Mouse (Mus musculus) induced T-regulatory cell, adult 2 months (primary cell): ENCODE measurements around the gene Zfp526.

ENCODE experiments used
- DNase-seq: peaks from one replicate; pipeline ENCODE4 v3.0.0-alpha.2; 2012; ENCODE audit warnings: low read depth

The Zfp526 gene

DNA sequence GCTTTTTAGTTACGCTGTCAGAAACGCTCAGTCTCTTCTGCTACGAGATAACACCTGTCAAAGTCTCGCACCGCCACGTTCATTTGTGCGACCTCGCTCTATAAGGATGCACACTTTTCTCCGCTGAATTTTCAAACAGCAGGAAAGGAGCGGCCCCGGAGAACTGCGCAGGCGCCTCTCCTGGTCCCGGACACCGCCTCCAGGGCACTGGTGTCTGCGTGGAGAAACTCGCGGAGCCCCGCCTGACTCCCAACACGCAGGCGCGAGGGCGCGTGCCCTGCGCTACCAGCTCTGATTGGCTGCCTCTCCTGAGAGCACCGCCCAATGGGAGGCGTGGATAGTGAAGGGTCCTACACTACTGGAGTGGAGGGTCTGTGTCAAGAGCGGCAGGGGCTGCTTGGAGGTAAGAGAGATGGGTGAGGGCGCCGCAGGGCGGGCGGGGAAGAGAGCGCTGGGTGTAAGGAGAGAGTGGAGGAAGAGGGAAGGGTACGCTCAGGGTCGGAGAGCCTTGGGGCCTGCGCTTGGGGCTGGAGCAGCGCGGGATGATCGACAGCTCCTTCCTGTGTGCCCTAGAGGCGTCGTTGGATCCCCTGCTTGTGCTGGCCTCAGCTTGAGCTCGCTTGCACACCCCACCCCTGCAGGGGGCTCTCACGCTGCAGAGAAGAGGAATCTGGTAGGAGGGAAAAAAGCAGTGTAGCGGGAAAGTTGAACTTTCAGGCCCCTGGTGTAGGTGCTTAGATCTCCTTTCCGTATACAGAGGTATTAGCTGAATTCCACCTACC is at the start of gene Zfp526:
Zfp526 (plus strand) TSS at position 324 of the 782 bp plus-strand sequence.
- peak; percentile 99 for DNase-seq

DNA sequence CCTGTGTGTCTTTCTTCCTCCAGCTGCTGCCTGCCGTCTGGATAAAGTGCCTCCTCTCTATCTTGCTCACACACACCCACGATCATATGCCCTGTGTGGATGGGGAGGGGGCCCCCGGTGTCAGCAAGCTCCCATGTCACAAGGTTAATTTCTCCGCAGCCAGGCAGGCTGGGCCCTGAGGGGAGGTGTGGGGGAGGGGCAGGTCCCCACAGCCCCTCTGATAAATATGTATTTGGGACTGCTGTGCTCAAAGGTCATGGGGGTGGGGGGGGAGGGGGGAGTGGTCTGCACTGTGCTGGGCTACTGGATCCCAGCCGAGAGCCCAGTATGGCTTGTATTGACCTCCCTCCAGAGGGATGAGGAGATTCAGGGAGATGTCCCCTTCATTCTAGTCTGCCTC is 48.6 kb upstream of the Zfp526 start:
- DNase-seq = no peak

DNA sequence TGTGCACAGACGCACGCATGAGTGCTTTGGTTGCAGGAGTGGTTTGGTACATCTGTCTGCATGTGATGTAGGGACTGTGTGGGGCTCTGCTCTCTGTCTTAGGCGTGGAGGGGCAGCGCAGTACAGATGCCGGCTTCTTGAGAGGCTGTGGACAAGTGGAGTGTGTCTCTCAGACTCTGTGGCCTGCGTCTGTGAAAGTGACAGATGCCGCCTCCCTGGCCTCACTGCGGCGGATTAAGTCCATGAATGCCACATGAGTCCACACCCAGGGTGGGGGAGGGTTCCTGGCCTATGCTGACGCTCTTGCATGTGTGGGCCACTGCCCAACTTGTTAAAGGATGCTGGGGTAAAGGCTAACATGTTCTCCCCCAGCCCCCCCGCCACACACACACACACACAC is 46.9 kb upstream of the Zfp526 start:
- no peak for DNase-seq

DNA sequence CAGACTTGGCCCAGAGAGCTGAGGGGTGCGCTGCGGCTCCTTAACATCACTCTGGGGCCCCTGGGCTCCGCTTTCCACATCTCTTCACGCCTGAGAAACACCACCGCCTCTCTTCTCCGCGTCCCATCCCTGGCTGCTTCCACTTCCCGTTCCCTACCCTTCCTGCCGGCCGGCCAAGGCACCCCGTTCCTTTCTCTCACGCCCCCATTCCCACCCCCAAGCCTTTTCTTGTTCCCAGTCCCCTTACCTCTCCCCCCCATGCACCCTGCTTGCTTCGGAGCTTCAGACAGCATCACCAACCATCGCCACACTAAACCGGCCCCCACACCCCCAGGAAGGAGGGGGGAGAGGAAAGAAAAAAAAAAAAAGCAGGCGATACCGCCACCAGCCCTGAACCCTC is 42.9 kb upstream of the Zfp526 start:
- DNase-seq = peak; percentile 34

DNA sequence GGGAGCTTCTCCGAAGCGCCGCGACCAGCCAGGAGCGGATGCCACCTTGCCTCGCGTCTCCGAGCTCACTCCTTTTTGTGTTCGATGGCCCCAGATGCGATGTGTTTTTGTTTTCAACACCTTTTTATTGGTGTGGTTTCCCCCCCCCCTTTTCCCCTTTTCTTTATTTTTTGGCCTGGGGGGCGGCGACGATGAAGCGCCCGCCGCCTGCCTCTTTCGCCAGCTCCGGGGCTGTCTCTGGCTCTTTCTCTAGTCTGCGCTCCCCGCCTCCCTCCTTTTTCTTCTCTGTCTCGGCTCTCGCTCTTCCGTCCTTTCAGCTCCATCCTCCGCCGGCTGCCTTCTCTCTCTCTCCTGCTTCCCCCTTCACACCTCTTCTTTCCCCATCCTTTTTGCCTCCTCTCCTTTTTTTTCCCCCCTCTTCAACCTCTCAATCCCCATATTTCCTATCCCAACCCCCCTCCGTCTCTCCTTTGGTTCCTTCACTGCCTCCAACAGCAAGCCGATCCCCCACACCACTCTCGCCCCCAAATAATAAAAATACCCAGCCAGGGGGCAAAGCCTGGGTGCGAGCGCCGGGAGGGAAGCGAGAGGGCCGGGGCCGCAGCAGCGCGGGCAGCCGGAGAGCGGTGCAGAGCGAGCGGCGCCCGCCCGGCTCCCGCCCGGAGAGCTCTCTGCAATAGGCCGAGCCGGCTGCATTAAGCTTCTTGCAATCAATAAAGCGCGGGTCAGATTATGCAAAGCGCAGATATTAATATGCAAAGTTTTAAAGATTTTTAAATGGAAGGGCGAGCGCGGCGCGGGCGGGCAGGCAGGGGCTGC is 42.2 kb upstream of the Zfp526 start:
- DNase-seq = peak; percentile 65

DNA sequence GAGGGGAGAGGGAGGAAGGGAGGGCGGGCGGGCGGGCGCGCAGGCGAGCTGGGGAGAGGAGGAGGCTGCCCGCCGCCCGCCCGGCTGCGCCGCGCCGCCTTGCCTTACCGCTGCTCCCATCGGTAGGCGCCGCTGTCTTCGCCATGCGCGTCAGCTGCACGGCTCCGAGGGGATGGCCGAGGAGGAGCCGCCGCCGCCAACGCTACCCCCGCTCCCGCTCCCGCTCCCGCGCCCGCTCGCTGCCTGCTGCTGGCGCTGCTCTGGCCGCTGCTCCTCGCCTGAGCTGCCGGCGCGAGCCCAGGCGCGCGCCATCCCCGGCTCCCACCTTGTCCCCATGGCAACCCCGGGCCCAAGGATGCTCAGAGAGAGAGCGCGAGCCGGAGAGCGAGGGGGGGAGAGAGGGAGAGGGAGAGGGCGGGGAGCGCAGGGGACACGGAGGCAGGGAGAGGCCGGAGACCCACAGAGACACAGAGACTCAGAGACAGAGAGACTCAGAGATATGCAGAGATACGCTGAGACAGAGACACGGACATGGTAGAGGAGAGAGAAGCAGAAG is 41.5 kb upstream of the Zfp526 start, which contains the start of gene Pou2f2:
Pou2f2 (minus strand) TSS at position 121 of the 556 bp plus-strand sequence.
- DNase-seq = peak; percentile 82

DNA sequence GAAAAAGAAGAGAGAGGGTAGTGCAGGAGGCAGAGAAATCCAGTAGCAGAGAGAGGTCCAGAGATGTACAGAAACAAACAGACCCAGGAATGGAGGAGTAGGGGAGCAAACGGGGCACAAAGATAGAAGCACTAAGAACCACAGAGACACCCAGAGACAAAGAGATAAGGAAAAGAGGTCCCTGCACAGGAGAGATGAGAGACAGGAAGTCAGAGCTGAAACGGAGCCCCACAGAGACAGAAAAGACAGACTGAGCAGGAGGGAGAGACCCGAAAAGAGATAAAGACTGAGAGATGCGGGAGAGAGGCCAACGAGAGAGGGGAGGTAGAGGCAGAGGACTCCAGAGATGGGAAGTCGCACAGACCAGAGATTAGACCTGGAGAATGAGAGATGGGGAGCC is 40.7 kb upstream of the Zfp526 start:
- peak; percentile 50 for DNase-seq

DNA sequence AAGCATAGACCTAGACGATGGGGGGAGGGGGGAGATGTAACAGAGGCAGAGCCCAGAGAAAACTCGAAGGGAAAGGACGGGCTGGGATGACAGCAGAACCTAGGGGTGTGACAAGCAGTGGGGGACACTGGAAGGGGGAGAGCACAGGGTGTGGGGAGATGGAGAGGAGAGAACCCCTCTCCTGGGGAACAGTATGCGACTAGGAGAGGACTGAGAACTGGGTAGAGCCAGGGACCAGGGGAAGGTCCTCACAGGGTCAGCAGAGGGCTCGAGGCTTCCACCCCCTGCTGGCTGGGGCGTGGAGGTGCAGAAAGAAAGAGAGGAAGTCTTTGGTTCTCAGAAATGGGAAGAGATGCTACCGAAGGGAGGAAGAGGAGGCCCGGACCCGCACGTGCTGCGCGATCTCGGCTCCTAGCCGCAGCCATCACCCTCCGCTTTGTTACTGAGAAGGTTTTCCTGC is 39.9 kb upstream of the Zfp526 start:
- peak; percentile 81 for DNase-seq

DNA sequence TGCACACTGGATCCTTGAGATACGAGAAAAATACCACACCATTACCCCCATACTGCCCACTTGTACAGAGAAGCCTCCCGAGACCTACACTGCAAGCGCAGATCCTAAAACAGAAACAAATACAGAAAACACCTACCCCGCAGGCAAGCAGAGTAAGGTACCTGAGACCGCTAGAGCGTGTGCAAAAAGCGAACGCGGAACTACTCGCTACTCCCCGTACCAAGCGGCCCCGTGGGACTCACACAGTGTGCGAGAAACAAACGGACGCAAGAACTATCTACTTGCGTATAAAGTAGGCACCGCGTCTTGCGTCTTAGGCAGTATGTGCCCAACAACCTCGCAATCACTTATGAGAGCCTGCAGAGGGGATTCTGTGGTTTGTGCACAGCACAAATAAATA is 39.4 kb upstream of the Zfp526 start:
- DNase-seq = peak; percentile 57

DNA sequence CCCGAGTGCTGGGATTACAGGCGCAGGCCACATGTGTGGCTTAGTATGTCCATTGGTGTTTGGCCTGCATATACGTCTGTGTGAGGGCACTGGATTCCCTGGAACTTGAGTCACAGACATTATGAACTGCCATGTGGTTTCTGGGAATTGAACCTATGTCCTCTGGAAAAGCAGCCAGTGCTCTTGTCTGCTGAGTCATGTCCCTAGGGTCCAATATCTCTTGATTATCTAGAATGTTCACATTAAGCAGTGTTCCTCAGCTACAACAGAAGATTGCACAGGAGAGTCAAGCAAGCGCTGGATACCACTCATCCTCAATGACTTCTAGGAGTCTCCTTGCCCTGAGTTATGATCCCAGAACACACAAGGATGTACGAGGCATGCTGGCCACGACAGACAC is 37.1 kb upstream of the Zfp526 start:
- no peak for DNase-seq

DNA sequence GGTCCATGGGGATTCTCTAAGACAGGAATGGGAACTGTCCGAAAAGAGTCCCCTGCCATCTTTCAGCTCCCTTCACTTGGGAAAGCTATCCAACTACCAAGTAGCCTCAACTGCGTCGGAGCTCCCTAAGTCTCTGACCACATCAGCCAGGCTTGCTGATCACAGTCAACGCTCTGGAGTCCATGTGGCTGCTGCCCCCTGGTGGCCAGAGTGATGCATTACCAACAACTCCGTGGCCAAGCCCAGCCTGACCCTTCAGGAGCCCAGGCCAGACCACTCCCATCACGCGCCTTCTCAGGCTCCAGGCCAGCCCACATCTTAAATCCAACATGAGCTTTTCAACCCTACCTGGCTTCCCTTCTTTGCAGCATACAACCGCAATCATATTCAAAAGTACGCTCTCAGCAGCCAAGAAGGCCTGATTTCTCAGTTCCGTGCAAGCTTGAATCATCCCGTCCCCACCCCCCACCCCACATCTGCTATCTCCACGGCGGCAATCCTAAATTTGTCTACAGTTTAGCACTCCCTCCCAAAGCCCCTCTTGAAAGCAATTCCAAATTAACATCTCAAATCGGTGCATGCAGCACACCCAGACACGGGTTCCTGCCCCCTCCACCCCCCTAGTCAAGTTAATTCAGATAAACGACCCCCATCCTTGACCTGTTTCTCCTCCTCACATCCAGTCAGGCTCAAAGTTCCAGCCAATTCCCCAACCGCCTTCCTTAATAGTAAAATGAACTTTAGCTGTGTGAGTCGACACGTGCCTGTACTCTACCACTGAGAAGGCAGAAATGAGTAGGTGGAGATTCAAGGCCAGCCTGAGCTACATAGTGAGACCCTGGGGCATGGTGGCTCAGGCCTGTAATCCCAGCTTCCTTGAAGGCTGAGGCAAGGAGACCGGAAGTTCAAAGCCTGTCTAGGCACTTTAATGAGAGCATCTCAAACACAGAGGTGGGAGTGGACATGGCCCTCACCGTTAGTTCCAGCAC is 33.3 kb upstream of the Zfp526 start:
- DNase-seq = peak; percentile 91

DNA sequence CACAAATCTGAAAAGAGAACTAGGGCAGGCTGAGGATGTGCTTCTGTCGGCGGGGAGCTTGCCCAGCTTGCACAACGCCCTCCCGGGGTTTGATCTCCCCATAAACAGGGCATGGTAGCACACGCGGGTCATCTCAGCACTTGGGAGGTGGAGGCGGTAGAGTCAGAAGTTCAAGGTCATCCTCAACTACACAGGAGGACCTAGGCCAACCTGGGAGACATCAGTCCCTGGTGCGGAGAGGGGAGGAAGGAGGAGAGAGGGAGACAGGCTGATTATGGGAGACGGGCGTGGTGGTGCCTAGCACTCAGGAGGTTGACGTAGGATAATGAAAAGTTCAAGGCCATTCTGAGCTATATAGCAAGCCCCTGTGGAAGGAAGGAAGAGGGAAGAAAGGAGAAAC is 30.4 kb upstream of the Zfp526 start:
- DNase-seq = no peak

DNA sequence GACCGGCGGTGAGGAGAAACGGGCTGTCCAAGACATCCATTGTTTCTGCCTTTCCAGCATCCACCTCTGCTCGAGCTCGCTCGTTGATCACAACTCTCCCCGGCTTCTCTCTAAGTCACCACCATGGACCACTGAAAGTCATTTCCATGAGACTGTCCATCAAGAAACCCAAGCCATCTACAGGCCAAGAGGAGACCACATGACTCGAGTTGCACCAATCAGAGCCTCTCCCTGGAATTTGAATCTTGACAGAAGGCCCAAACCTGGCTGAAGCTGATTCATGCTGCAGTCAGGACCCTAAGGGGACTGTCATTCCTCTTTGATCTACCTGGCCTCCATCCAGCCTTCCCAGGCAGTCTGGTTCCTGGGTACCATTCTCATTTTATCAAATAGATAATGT is 29.1 kb upstream of the Zfp526 start:
- no peak for DNase-seq

DNA sequence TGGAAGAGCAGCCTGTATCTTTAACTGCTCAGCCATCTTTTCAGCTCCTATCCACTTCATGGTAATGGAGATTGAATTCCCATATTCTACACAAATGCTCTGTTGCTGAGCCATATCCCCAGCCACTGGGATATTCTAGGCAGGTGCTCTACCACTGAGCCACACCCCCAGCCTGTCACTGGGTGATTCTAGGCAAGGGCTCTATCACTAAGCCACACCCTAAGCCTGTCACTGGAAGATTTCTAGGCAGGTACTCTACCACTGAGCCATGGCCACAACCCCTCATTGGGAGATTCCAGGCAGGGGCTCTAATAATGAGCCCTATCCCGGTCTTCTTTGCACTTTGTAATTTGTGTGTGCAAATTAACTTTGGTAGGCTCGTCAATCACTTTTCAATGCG is 26.1 kb upstream of the Zfp526 start:
- no peak for DNase-seq

DNA sequence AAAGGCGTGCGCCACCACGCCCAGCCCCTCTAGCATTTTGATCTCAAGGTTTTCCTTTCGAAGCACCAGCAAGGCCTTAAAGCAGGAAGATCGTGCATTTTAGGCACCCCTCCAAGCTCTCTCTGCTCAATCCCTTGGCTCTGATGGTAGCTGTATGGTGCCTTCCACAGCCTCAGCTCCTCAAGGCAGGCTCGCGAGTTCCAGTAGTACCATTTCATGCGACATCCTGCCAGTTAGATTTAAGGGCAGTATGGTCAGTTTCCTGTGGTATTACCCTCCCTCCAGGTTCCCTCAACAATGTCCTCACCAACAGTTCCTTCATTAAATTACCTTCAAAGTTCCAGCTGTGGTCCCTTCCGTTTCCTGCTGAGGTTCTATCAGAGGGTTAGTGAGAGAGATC is 25.1 kb upstream of the Zfp526 start:
- no peak for DNase-seq

DNA sequence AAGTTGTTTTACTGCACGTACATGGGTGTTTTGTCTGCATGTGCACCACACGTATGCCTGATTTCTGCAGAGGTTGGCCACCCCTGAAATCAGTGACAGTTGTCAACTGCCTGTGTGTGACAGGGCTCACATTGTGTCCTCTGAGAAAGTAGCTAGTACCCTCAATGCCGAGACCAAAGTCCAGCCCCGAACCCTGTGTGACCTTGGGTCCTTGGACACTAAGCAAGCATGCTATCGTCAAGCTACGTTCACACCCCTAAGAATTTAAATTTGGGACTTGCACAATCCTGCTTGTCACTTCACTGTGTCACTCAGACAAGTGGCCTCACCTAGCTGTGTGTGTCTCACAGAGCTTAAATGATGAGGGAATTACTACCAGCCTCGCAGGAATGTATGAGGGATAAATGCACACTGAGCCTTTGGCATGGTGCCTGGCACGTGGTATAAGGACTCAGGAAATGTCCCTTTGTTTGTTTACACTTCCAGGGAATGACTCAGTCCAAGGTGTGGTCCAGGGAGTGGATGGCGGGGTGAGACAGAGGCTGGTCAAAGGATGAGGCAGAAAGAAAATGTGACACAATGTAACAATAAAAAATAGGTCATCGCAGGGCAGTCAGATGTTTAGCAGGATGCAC is 23.7 kb upstream of the Zfp526 start:
- no peak for DNase-seq

DNA sequence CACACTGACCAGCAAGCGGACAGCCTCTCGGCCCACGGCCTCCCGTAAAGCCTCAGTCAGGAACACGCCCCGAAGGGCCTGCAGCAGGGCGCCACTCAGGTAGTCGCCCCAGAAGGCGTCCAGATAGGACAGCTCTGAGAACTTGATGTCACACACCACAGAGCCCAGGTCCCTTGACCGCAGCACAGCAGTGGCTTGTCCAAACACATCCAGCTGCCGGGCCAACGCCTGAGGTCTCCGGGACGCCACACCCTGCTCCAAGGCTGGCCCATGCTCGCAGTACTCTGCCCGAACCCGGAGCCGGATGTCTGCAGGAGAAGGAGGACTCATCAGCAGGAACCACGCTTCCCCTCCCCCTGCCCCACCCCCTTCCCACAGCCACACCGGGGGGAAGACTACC is 17.6 kb upstream of the Zfp526 start:
- no peak for DNase-seq

DNA sequence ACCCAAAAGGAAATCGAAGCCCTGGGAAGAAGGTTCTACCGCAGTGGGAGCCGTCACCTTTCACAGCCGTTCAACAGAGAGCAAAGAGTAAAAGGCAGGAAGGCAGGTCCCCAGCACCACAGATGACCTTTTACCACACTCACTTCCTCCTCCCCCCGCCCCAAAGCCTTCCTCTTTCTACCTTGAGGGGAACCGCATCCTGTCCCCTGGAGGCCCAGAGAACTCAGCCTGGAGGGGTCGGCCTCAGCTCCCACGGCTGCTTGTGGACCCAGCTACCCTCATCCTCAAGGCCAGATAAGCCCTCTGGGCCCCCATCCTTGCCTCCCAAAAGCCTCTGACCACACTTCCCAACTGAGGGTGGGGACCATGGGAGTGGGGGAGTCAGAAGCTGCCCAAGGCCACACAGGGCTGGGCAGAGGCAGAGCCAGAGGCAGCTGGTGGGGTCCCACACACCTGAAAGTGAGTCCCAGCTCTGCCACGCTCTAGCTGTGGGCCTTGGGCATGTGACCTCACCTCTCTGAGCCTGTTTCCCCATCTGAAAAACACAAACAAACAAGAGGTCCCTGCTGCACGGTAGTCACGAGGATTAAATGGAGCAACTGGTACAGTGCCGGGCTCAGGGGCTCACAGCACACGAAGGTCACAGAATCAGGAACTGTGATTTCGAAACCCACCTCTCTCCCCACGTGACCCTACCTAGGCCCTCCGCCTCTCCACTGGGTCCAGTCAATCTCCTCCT is 15.7 kb upstream of the Zfp526 start:
- peak; percentile 90 for DNase-seq

DNA sequence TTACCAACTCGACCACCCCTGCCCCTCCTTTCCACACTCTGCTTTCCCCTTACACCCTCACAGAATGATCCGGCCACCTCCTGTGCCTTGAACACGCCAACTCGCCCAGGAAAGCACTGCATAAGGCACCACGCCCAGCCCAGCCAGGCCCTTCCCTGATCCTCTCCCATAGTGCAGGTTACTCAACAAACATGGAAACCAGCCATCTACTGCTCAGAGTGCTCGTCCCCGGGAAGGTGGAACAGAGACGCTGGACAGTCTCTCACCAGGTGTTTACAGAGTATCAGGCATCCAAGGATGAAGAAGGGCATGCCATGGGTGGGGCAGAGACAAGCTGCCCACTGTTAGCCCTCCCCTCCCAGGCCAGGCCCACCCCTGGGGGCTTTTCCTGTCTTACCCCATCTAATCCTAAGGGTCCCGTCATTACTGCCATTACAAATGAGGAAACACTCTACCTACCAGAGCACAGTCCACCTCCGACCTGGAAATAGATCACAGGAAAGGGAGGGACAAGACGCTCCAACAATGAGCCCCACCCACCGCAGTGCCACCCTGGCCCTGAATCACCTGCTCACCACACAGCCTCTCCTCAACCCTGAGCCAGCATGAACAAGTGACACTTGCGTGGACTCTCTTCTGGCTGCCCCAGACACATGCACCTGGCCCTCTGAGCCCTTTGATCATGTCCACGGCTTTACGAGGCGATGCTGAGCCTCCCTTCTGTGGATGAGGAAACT is 15.0 kb upstream of the Zfp526 start:
- peak; percentile 82 for DNase-seq

DNA sequence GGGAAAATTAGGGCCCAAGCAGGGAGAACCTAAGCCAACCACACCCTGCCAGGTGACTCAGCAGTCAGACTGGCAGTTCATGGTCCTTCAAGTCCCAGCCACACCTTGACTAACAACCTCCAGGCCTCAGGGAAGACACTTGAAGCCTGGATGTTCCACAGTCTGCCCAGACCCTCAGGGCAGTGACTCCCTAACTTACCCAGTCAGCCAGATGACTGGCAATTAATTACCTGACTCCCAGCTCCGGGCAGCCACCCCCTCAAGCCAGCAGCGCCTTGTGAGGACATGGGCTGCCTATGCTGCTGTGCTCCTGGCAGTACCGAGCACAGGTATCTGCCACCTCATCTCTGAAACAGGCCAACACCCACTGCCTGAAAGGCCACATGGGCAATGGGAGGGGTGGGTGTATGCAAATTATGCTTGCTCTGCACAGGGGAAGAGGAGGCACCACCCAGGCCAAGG is 12.0 kb upstream of the Zfp526 start:
- peak; percentile 86 for DNase-seq
